Mouse (Mus musculus) bone marrow macrophage, adult 2 months (primary cell): Measurements from ENCODE around the gene Max. TPM values are rescaled to one million over a fixed set of nuclear protein-coding genes. Genes with fewer than 3 reads are reported as not detected.

ENCODE experiments used
- H3K27ac ChIP-seq: 2 replicates; pipeline ENCODE4 v1.5.1; 2012; ENCODE audit warnings: low read depth, low read length; ENCODE audit not compliant: insufficient read depth
- H3K4me1 ChIP-seq: 2 replicates; pipeline ENCODE4 v1.6.1; 2012; ENCODE audit warnings: low read length; ENCODE audit not compliant: control insufficient read depth, insufficient read depth
- H3K4me3 ChIP-seq: 2 replicates; pipeline ENCODE4 v1.5.1; 2012; ENCODE audit warnings: mild to moderate bottlenecking, low read length, moderate library complexity; ENCODE audit not compliant: insufficient read depth
- CTCF ChIP-seq: IDR thresholded peaks from 2 replicates; pipeline ENCODE4 v1.5.1; 2012; ENCODE audit warnings: low read depth, mild to moderate bottlenecking, low read length, moderate library complexity
- POLR2A ChIP-seq: IDR thresholded peaks from 2 replicates; pipeline ENCODE4 v1.6.1; 2012; ENCODE audit warnings: mild to moderate bottlenecking, low read depth, low read length, borderline replicate concordance
- polyA plus RNA-seq: library from polyadenylated mRNA; stranded (reverse); fragments of >200 nt; gene quantifications from 2 replicates; pipeline ENCODE4 v1.2.4, GENCODE M21; 2012; ENCODE audit not compliant: missing spikeins, insufficient read depth, insufficient read length

The Max gene
- 99.5 and 108 TPM in 2 replicates for polyA plus RNA-seq

DNA sequence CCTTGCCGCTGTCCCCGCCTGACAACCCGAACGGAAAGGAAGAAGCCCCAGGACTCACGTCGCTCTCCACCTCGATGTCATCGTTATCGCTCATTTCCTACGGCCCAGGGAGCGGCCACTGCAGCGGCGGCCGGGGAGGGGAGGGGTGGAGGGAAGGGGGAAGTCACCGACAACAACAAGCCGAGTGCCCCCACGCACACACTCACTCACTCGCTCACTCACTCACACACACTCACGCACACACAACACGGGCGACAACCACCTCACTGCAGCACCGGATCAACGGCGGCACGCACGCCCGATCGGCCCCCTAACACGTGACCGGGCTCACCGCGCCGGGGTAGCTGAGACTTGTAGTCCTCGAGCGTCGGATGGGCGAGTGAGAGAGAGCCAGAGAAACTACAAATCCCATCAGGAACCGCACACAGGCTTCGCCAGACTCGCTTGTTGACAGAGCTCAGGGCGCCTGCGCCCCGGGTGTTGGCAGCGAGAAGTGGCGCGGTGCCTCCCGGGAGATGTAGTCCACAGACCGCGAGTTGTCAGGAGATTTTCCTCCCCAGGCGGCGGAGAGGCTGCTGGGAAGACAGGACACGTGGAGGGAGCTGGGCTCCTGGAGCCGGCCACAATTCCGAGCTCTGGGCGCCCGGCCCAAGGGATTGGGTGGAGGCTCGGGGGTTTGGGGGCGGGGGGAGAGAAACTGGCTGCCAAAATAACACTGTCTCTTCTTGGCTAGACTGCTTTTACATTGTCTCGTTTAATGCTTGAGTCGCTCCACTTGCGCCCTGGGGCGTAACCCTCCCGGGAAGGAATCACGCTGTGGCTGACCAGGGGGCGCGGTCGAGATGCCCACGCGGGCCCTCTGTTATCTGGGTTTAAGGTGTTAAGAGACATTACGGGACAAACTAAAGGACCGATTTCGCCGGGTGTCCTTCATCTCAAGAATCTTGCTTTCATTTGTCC is at the start of gene Max:
TSS of gene Max (minus strand) at position 270 of the 960 bp plus-strand sequence.
- TF ChIP-seq CTCF, result no peak
- TF ChIP-seq POLR2A, result peak; percentile 34; the same call in 1 of the 2 replicates

GRCm38 (mm10) chr12:77011092-77011720 is 49.2 kb upstream of the Max start:
- no peak overlapping the region for H3K27ac ChIP-seq
- TF ChIP-seq CTCF, result no peak
- TF ChIP-seq POLR2A, result no peak
- H3K4me1 ChIP-seq, result no peaks in the 10 kb centered on the region
- H3K4me3 ChIP-seq, result no peak overlapping the region

More for the DNA sequence above, at the start of gene Max:
- Histone ChIP-seq H3K27ac (peak within 1 kb of the TSS; percentile 79), H3K4me3 (peak within 1 kb of the TSS; percentile 97), H3K4me1 (peaks cover 16% of the 10 kb centered on the region)

- H3K27ac ChIP-seq, result no peak overlapping the region
- H3K4me3 ChIP-seq, result no peak overlapping the region
- H3K4me1 ChIP-seq, result no peaks in the 10 kb centered on the region
- TF ChIP-seq POLR2A, result no peak
- no peak for TF ChIP-seq CTCF
Observed at GRCm38 (mm10) chr12:77009202-77010030, 47.4 kb upstream of the Max start.

- no peaks in the 10 kb centered on the region for H3K4me1 ChIP-seq
- no peak overlapping the region for H3K27ac ChIP-seq
- no peak overlapping the region for H3K4me3 ChIP-seq
- TF ChIP-seq POLR2A (no peak), CTCF (no peak)
Observed at GRCm38 (mm10) chr12:77004893-77005292, 42.9 kb upstream of the Max start.

- Histone ChIP-seq H3K4me1 (no peaks in the 10 kb centered on the region), H3K4me3 (no peak overlapping the region), H3K27ac (no peak overlapping the region)
- TF ChIP-seq CTCF, result no peak
- TF ChIP-seq POLR2A, result no peak
Observed at GRCm38 (mm10) chr12:77002551-77003228, 40.7 kb upstream of the Max start.

- no peak for TF ChIP-seq POLR2A
- TF ChIP-seq CTCF, result no peak
- no peak overlapping the region for H3K4me3 ChIP-seq
- H3K27ac ChIP-seq, result no peak overlapping the region
- no peaks in the 10 kb centered on the region for H3K4me1 ChIP-seq
Observed at GRCm38 (mm10) chr12:77001312-77001711, 39.3 kb upstream of the Max start.

GRCm38 (mm10) chr12:77000705-77001284 is 38.8 kb upstream of the Max start:
- no peaks in the 10 kb centered on the region for H3K4me1 ChIP-seq
- no peak for TF ChIP-seq POLR2A
- TF ChIP-seq CTCF, result no peak
- H3K4me3 ChIP-seq, result no peak overlapping the region
- H3K27ac ChIP-seq, result no peak overlapping the region

- Histone ChIP-seq H3K27ac (no peak overlapping the region), H3K4me3 (no peak overlapping the region), H3K4me1 (no peaks in the 10 kb centered on the region)
- TF ChIP-seq CTCF (peak; percentile 90), POLR2A (no peak)
Observed at GRCm38 (mm10) chr12:77000096-77000704, 38.2 kb upstream of the Max start.
